Mouse (Mus musculus): Measurements from ENCODE around the gene Ephb4.

The Ephb4 gene

GRCm38 (mm10) chr5:137349384-137350204, at the start of gene Ephb4:
Ephb4 (plus strand) TSS chr5:137350109.
- no peak for DNase-seq (ENCODE audit: low read depth, low spot score)

- no peak for DNase-seq (ENCODE audit: low read depth, low spot score)
Observed at GRCm38 (mm10) chr5:137301253-137301652, 48.7 kb upstream of the Ephb4 start.

GRCm38 (mm10) chr5:137303609-137304008, 46.3 kb upstream of the Ephb4 start:
- DNase-seq (ENCODE audit: low read depth, low spot score), result no peak

- DNase-seq (ENCODE audit: low read depth, low spot score), result no peak
Observed at GRCm38 (mm10) chr5:137304165-137304564, 45.7 kb upstream of the Ephb4 start.

- peak; percentile 19 for DNase-seq (ENCODE audit: low read depth, low spot score)
Observed at GRCm38 (mm10) chr5:137304816-137305215, 45.1 kb upstream of the Ephb4 start.

- peak; percentile 90 for DNase-seq (ENCODE audit: low read depth, low spot score)
Observed at GRCm38 (mm10) chr5:137305822-137306221, 44.1 kb upstream of the Ephb4 start.

GRCm38 (mm10) chr5:137306439-137307005, 43.4 kb upstream of the Ephb4 start:
- no peak for DNase-seq (ENCODE audit: low read depth, low spot score)

- peak; percentile 98 for DNase-seq (ENCODE audit: low read depth, low spot score)
Observed at GRCm38 (mm10) chr5:137307071-137307912, 42.6 kb upstream of the Ephb4 start, which contains the start of gene Srrt. Srrt (minus strand) TSS chr5:137307674.

GRCm38 (mm10) chr5:137308356-137308755, 41.6 kb upstream of the Ephb4 start:
- DNase-seq (ENCODE audit: low read depth, low spot score), result peak; percentile 51

GRCm38 (mm10) chr5:137313466-137314192, 36.3 kb upstream of the Ephb4 start:
- no peak for DNase-seq (ENCODE audit: low read depth, low spot score)

- DNase-seq (ENCODE audit: low read depth, low spot score), result no peak
Observed at GRCm38 (mm10) chr5:137314193-137315083, 35.5 kb upstream of the Ephb4 start, which contains the start of gene Trip6. Trip6 (minus strand) TSS chr5:137314404.

GRCm38 (mm10) chr5:137315084-137315903, 34.6 kb upstream of the Ephb4 start:
- no peak for DNase-seq (ENCODE audit: low read depth, low spot score)

GRCm38 (mm10) chr5:137317361-137317760, 32.5 kb upstream of the Ephb4 start:
- DNase-seq (ENCODE audit: low read depth, low spot score), result no peak

- no peak for DNase-seq (ENCODE audit: low read depth, low spot score)
Observed at GRCm38 (mm10) chr5:137318570-137318969, 31.3 kb upstream of the Ephb4 start.

- DNase-seq (ENCODE audit: low read depth, low spot score), result no peak
Observed at GRCm38 (mm10) chr5:137320996-137321395, 28.9 kb upstream of the Ephb4 start.

- peak; percentile 71 for DNase-seq (ENCODE audit: low read depth, low spot score)
Observed at GRCm38 (mm10) chr5:137330910-137331309, 19.0 kb upstream of the Ephb4 start.

GRCm38 (mm10) chr5:137332857-137333511, 16.9 kb upstream of the Ephb4 start:
- DNase-seq (ENCODE audit: low read depth, low spot score), result peak; percentile 50

GRCm38 (mm10) chr5:137333512-137334174, 16.3 kb upstream of the Ephb4 start, which contains the start of gene Slc12a9:
Slc12a9 (minus strand) TSS chr5:137333597.
- peak; percentile 95 for DNase-seq (ENCODE audit: low read depth, low spot score)

Measured in A20 (cell line).